Mouse (Mus musculus) megakaryocyte, adult 5-6 weeks (primary cell): ENCODE results near the gene Tagap. TPM values are rescaled to one million over a fixed set of nuclear protein-coding genes. Genes with fewer than 3 reads are reported as not detected.
A peak's percentile ranks its signal among the peaks of the same experiment; 100 is the strongest.
"Not testable (repeated sequence)": the region's sequence is repeated elsewhere in the genome, so short reads cannot be mapped to it uniquely, and the experiment has no call there.

Source experiments
- ATAC-seq: 2 replicates; pipeline ENCODE4 v1.8.0; 2016; ENCODE audit warnings: mild to moderate bottlenecking, inconsistent platforms; ENCODE audit not compliant: poor library complexity, severe bottlenecking
- total RNA-seq, 2 experiments: library from RNA; stranded (forward) in 1 of 2; stranded (reverse) in 1 of 2; fragments of 153-499, 151-499 nt in 1 of 2; fragments of 221-1000, 200-1000 nt in 1 of 2; gene quantifications; 2 replicates each; pipeline versions ENCODE4 v1.2.3 to v1.2.4; 2015 to 2017

Gene Tagap
- total RNA-seq, 2 experiments from 2014 or later = 62.1 to 83.9 TPM

GRCm38 (mm10) chr17:7914596-7915227 is 11.1 kb upstream of the Tagap start:
- ATAC-seq = peak; percentile 38

GRCm38 (mm10) chr17:7915791-7916190 is 10.0 kb upstream of the Tagap start:
- ATAC-seq = no peak

- peak; percentile 95 for ATAC-seq
These were observed 8.8 kb upstream of the Tagap start for GRCm38 (mm10) chr17:7916782-7917574.

GRCm38 (mm10) chr17:7918355-7918754 is 7.4 kb upstream of the Tagap start:
- no peak for ATAC-seq

GRCm38 (mm10) chr17:7919209-7919608 is 6.6 kb upstream of the Tagap start:
- no peak for ATAC-seq

GRCm38 (mm10) chr17:7922564-7922963 is 3.2 kb upstream of the Tagap start:
- ATAC-seq = peak; percentile 35

GRCm38 (mm10) chr17:7924185-7924725 is 1.5 kb upstream of the Tagap start:
- no peak for ATAC-seq

- ATAC-seq = peak; percentile 71
These were observed 2.1 kb downstream of the Tagap start for GRCm38 (mm10) chr17:7927582-7928535.

GRCm38 (mm10) chr17:7928662-7929061 is 2.9 kb downstream of the Tagap start:
- no peak for ATAC-seq

- no peak for ATAC-seq
These were observed 3.5 kb downstream of the Tagap start for GRCm38 (mm10) chr17:7929279-7929678.

GRCm38 (mm10) chr17:7931096-7931990 is 5.5 kb downstream of the Tagap start:
- ATAC-seq = no peak

GRCm38 (mm10) chr17:7932121-7932520 is 6.3 kb downstream of the Tagap start:
- ATAC-seq = not testable (repeated sequence)

GRCm38 (mm10) chr17:7939640-7940039 is 13.8 kb downstream of the Tagap start:
- peak; percentile 94 for ATAC-seq

- ATAC-seq = peak; percentile 90
These were observed 19.6 kb downstream of the Tagap start, which contains the start of gene Rsph3a for GRCm38 (mm10) chr17:7945117-7946052. Gene Rsph3a, plus strand, starts transcription at chr17:7945614.

- ATAC-seq = peak; percentile 31
These were observed 20.3 kb downstream of the Tagap start for GRCm38 (mm10) chr17:7946053-7946627.

- ATAC-seq = not testable (repeated sequence)
These were observed 25.5 kb downstream of the Tagap start for GRCm38 (mm10) chr17:7951333-7951732.

GRCm38 (mm10) chr17:7957242-7957641 is 31.4 kb downstream of the Tagap start:
- not testable (repeated sequence) for ATAC-seq

GRCm38 (mm10) chr17:7963333-7963732 is 37.5 kb downstream of the Tagap start:
- not testable (repeated sequence) for ATAC-seq
